Mouse (Mus musculus) hindbrain, embryonic 11.5 days (tissue): ENCODE data around the gene Abl1. TPM values are rescaled to one million over a fixed set of nuclear protein-coding genes. Genes with fewer than 3 reads are reported as not detected.

Experiments
- ATAC-seq: fragments of 200-750 bp; cut with Nextera tagmentation; 2 replicates; pipeline ENCODE4 v1.8.0; 2017; ENCODE audit warnings: mild to moderate bottlenecking, moderate TSS enrichment, moderate library complexity; ENCODE audit not compliant: low FRiP score
- DNase-seq: peaks from one replicate; pipeline ENCODE4 v3.0.0-alpha.2; 2015; ENCODE audit warnings: low spot score
- H3K27ac ChIP-seq: fragments of 300-500 bp; sonication (generic); 2 replicates; pipeline ENCODE4 v1.5.1; 2014; ENCODE audit warnings: mild to moderate bottlenecking, low read depth, low read length
- H3K27me3 ChIP-seq: fragments of 300-500 bp; sonication (generic); 2 replicates; pipeline ENCODE4 v1.6.1; 2014; ENCODE audit warnings: mild to moderate bottlenecking, low read length, moderate library complexity, mixed read lengths; ENCODE audit not compliant: control insufficient read depth, insufficient read depth
- H3K36me3 ChIP-seq: fragments of 300-500 bp; sonication (generic); 2 replicates; pipeline ENCODE4 v1.6.1; 2014; ENCODE audit warnings: mild to moderate bottlenecking, low read length, moderate library complexity, mixed read lengths; ENCODE audit not compliant: control insufficient read depth, insufficient read depth
- H3K4me1 ChIP-seq: fragments of 300-500 bp; sonication (generic); replicated peaks from 2 replicates; pipeline ENCODE4 v1.6.1; 2014; ENCODE audit warnings: low read length, mixed read lengths; ENCODE audit not compliant: control insufficient read depth, insufficient read depth
- H3K4me2 ChIP-seq: fragments of 300-500 bp; sonication (generic); replicated peaks from 2 replicates; pipeline ENCODE4 v1.6.1; 2014; ENCODE audit warnings: mild to moderate bottlenecking, low read depth, low read length
- H3K4me3 ChIP-seq: fragments of 300-500 bp; sonication (generic); 2 replicates; pipeline ENCODE4 v1.5.1; 2014; ENCODE audit warnings: low read depth, low read length
- H3K9ac ChIP-seq: fragments of 300-500 bp; sonication (generic); 2 replicates; pipeline ENCODE4 v1.6.1; 2014; ENCODE audit warnings: low read depth, low read length
- H3K9me3 ChIP-seq: fragments of 300-500 bp; sonication (generic); 2 replicates; pipeline ENCODE4 v1.6.1; 2016; ENCODE audit warnings: low read length; ENCODE audit not compliant: control insufficient read depth
- WGBS: fragments of 180-500 bp; shearing (Covaris S2); extraction: QIAGEN DNeasy Blood & Tissue Kit; methylation state at CpG from one replicate; pipeline ENCODE4 v1.1.7; 2014; 5-methylcytosine and 5-hydroxymethylcytosine counted together
- polyA plus RNA-seq: library from polyadenylated mRNA; unstranded; fragments of >200 nt; fragmentation: Nextera tagmentation; extraction: Ambion mirVana; gene quantifications from 2 replicates; pipeline ENCODE4 v1.2.1, GENCODE M21; 2014

The Abl1 gene
- polyA plus RNA-seq, 1 experiment from 2014 or later, result 28.6 TPM

GRCm38 (mm10) chr2:31810444-31810843 lies 122.3 kb downstream of the Abl1 start, which contains the start of gene Qrfp:
Gene Qrfp (minus strand): TSS chr2:31810580.
- Histone ChIP-seq H3K9me3 (no peaks in the 10 kb centered on the region), H3K36me3 (no peaks in the 10 kb centered on the region), H3K27ac (no peak within 1 kb of the TSS), H3K4me1 (peaks cover 26% of the 10 kb centered on the region), H3K27me3 (no peaks in the 10 kb centered on the region; the same call in 1 of the 2 replicates), H3K4me2 (no peak within 1 kb of the TSS), H3K4me3 (no peak within 1 kb of the TSS), H3K9ac (no peak within 1 kb of the TSS)
- WGBS, result 36% methylated on average over 12 of the region's 12 CpGs
- ATAC-seq (no peak), DNase-seq (no peak)

DNA sequence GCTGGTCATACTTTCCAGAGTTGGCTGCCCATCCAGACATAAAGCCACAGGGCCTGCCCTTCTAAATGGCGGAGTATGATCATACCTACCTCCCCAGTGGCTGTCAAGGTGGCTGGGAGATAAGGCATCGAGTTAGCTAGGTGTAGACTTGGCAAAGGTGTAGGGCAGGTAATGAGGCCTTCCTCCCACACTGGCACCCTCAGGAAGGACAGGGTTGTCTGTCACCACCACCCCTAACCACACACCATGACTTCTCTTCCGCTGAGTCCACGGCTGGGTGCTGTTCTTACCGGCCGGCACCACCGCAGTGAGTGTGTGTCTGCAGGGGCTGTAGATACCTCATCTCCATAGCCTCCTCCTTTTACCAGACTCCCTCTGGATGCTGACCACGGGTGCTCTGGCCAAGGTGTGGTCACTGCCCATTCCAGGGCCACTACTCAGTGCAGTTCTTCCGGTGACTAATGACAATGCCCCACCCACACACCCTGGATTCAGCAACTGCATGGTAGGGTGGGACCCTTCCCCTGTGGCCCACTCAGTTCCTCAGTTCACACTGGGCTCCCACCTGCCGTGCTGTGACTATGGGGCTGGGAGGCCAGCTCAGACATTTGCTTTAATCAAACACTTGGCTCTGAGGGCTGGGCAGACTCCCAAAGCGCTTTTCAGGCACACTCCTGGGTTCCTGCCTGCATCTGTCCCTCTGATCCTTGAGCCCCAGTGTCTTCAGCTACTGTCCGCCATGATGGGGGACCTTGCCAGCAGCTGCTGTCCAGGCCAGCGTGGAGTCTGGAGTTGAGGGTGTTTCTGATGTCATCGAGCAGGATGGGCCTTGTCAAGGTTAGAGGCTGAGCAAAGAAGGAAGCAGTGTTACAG lies 123.1 kb downstream of the Abl1 start:
- no peak for DNase-seq
- no peak for ATAC-seq
- Histone ChIP-seq H3K27me3 (no peaks in the 10 kb centered on the region; the same call in 1 of the 2 replicates), H3K36me3 (no peaks in the 10 kb centered on the region), H3K4me1 (peaks cover 21% of the 10 kb centered on the region), H3K9ac (no peak overlapping the region), H3K4me3 (no peak overlapping the region), H3K4me2 (no peak overlapping the region), H3K27ac (no peak overlapping the region), H3K9me3 (no peaks in the 10 kb centered on the region)
- WGBS, result 92% methylated on average over 14 of the region's 14 CpGs

DNA sequence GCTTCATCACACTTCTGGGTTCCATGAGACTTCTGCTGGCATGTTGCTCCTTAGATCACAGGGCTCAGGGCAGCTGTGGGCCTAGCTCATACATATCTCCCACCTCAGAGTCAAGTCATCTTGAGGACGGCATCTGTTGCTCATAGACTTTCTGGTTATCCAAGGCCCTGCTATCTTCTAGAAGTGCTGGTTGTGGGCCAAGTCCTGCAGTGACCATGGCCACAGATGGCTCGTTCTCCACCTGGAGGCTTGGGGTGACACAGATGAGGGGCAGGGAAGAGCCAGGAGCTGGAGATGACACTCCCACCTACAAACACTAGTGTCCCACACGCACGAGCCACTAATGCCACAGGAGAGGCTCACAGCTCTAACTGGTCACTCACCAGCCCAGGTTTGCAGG lies 125.5 kb downstream of the Abl1 start:
- DNase-seq (no peak), ATAC-seq (no peak)

DNA sequence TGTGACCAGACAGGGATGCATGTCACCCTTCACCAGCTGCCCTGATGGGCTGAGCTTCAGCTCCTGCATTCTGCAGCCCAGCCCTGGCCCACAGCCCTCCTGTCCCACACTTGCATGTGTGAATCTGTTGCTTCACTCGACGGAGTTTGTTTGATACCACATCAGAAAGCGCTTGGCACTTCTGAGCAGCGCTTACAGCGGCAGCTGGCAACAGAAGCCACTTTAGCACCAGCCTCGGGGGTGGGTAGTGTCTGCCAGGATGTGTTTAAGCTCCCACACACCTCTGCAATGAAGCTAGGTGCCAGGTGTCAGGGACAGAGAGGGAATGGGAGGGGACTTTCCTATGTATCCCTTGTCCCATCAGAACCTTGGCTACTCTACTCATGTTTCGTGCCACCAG lies 126.5 kb downstream of the Abl1 start:
- 92% methylated on average over 7 of the region's 7 CpGs for WGBS
- DNase-seq (no peak), ATAC-seq (no peak)
- Histone ChIP-seq H3K9ac (no peak overlapping the region), H3K27ac (no peak overlapping the region), H3K4me2 (no peak overlapping the region), H3K4me1 (peaks cover 4% of the 10 kb centered on the region; the same call in 1 of the 2 replicates), H3K36me3 (no peaks in the 10 kb centered on the region), H3K9me3 (no peaks in the 10 kb centered on the region), H3K27me3 (no peaks in the 10 kb centered on the region), H3K4me3 (no peak overlapping the region)

More for the DNA sequence above, 125.5 kb downstream of the Abl1 start:
- H3K4me1 ChIP-seq, result peaks cover 9% of the 10 kb centered on the region
- H3K27me3 ChIP-seq, result no peaks in the 10 kb centered on the region
- H3K4me2 ChIP-seq, result no peak overlapping the region
- no peak overlapping the region for H3K27ac ChIP-seq
- H3K9ac ChIP-seq, result no peak overlapping the region
- H3K36me3 ChIP-seq, result no peaks in the 10 kb centered on the region
- no peaks in the 10 kb centered on the region for H3K9me3 ChIP-seq
- WGBS, result 89% methylated on average over 4 of the region's 4 CpGs
- no peak overlapping the region for H3K4me3 ChIP-seq

GRCm38 (mm10) chr2:31815367-31815766 lies 127.2 kb downstream of the Abl1 start:
- H3K4me1 ChIP-seq, result 0 out of 2 replicates have a peak, but pooled peaks cover 1% of the 10 kb centered on the region
- H3K27ac ChIP-seq, result no peak overlapping the region
- H3K36me3 ChIP-seq, result no peaks in the 10 kb centered on the region
- 24% methylated on average over 5 of the region's 5 CpGs for WGBS
- no peaks in the 10 kb centered on the region for H3K9me3 ChIP-seq
- no peak overlapping the region for H3K4me2 ChIP-seq
- no peak overlapping the region for H3K9ac ChIP-seq
- no peaks in the 10 kb centered on the region for H3K27me3 ChIP-seq
- DNase-seq, result peak; percentile 75
- ATAC-seq, result no peak
- no peak overlapping the region for H3K4me3 ChIP-seq

- Histone ChIP-seq H3K27me3 (peaks cover 2% of the 10 kb centered on the region; the same call in 1 of the 2 replicates), H3K36me3 (no peaks in the 10 kb centered on the region), H3K4me1 (peaks cover 6% of the 10 kb centered on the region; the same call in 1 of the 2 replicates), H3K9ac (no peak overlapping the region), H3K9me3 (no peaks in the 10 kb centered on the region), H3K4me2 (peak overlapping the region; percentile 35), H3K27ac (no peak overlapping the region), H3K4me3 (no peak overlapping the region)
- DNase-seq (peak; percentile 74), ATAC-seq (peak; percentile 68)
- WGBS, result 22% methylated on average over 39 of the region's 39 CpGs
Observed at GRCm38 (mm10) chr2:31822524-31823371, 134.6 kb downstream of the Abl1 start.

DNA sequence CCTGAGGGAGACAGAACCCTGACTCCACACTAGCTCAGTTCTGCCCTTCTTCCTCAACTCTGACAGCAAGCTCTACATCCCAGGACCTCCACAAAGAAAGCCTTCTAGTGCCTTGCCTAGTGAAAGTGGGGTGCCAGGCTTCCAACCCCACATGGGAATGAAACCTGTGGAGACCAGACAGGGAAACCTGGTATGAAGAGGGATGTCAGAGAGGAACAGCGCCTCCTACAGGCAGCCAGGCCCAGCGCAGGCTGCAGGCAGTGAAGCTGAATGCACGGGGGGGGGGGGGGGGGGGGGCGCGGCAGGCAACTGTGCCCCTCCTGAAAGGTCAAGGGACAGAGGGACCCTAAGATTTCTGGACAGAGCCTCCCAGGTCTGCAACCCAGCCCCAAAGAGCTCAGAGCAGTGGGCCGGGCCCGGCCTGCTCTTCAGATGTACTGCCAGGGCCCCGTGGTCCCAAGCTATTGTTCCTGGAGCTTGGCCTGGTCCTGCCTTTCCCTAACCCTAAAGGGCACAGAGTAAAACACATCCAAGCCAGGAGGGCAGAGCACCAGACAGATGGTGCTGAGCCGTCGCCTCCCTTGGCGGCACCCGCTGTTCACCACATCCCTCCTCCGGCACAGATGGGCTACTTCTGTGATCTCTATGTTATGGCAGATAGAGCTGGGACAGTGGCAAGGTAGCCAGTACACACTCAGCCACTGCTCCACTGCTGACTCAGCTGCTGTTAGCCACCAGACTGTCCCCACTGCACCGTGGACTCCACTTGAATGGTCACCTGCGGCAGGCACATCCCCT lies 136.0 kb downstream of the Abl1 start:
- H3K4me2 ChIP-seq, result no peak overlapping the region
- H3K27ac ChIP-seq, result no peak overlapping the region
- H3K27me3 ChIP-seq, result peaks cover 2% of the 10 kb centered on the region; the same call in 1 of the 2 replicates
- no peak for ATAC-seq
- peaks cover 6% of the 10 kb centered on the region; the same call in 1 of the 2 replicates for H3K4me1 ChIP-seq
- H3K9ac ChIP-seq, result no peak overlapping the region
- no peaks in the 10 kb centered on the region for H3K9me3 ChIP-seq
- peak; percentile 50 for DNase-seq
- 69% methylated on average over 13 of the region's 15 CpGs for WGBS
- no peak overlapping the region for H3K4me3 ChIP-seq
- H3K36me3 ChIP-seq, result no peaks in the 10 kb centered on the region

- Histone ChIP-seq H3K9me3 (no peaks in the 10 kb centered on the region), H3K4me3 (no peak overlapping the region), H3K4me2 (no peak overlapping the region), H3K27me3 (peaks cover 2% of the 10 kb centered on the region; the same call in 1 of the 2 replicates), H3K27ac (no peak overlapping the region), H3K36me3 (no peaks in the 10 kb centered on the region), H3K4me1 (peaks cover 6% of the 10 kb centered on the region; the same call in 1 of the 2 replicates), H3K9ac (no peak overlapping the region)
- ATAC-seq (no peak), DNase-seq (no peak)
- 85% methylated on average over 16 of the region's 16 CpGs for WGBS
Observed at GRCm38 (mm10) chr2:31825469-31825911, 137.3 kb downstream of the Abl1 start.
